Mouse (Mus musculus) kidney, postnatal 25 days (tissue): ENCODE results near the gene Gsdma3.
"Not testable (repeated sequence)": the region's sequence is repeated elsewhere in the genome, so short reads cannot be mapped to it uniquely, and the experiment has no call there.

ENCODE experiments used
- DNase-seq, 2 experiments: peaks; one replicate each; pipeline ENCODE4 v3.0.0; 2021; ENCODE audit warnings: mixed read lengths in 2 of 2

The Gsdma3 gene

DNA sequence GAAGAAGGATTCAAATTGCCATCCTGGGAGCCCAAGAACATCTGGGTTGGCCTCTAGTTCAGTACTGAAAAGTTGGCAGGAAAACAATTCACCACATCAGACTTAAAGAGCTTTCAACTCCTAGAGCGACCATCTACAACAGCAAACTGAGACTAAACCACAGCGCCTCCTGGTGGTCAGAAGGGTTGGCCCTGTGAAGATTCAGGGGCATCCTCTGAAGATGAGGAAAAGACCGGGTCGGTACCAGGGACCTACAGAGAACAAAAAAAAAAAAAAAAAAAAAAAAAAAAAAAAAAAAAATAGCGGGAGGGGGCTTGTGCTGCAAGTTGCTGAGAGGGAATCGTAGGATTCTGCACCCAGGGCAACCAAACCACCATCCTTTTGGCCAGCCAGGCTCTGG is 28.8 kb upstream of the Gsdma3 start:
- peak; percentile 57 to 78 for DNase-seq

DNA sequence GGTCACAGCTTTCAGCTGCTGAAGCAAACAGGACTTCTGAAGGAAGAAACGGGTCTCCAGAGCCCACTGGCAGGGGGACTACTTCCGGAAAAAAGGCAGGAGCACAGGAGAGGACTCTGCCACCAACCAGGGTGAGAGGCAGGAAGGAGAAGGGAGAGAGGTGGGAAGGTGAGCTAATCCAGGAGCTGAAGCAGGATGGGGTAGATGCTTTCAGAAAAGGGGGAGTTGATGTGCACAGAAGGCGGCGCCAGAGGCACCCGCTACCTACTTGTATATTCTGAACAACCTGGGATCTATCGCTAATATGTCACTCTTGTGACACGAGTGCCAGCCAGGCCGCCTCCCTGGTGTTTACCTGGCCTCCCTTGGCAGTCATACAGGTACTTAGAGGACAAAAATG is 28.2 kb upstream of the Gsdma3 start, which contains the start of gene Lrrc3c:
Gene Lrrc3c (plus strand): TSS at position 301 of the 400 bp plus-strand sequence.
- no peak for DNase-seq

- no peak for DNase-seq
Measured at GRCm38 (mm10) chr11:98598851-98599290, 27.3 kb upstream of the Gsdma3 start.

DNA sequence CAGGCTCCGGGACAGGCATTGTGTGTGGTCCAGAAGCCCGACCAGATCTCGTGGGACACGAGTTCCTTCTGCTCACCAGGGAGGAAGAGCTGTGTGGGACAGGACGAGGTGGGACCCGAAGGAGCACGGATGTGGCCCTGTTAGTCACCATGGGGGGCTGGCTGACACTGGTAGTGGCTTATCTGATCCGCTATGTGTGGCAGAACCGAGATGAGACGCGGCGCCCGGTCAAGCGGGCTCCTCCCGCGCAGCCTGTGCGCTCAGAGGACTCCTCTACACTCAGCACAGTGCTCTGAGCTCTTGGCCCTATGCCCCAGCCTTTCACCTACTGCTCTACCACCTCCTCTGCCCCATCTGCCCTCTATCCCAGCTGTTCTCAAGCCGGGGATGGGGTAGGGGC is 26.9 kb upstream of the Gsdma3 start:
- DNase-seq = no peak

GRCm38 (mm10) chr11:98602090-98602690 is 24.0 kb upstream of the Gsdma3 start:
- peak in 1 of 2 experiments; percentile 27 for DNase-seq

DNA sequence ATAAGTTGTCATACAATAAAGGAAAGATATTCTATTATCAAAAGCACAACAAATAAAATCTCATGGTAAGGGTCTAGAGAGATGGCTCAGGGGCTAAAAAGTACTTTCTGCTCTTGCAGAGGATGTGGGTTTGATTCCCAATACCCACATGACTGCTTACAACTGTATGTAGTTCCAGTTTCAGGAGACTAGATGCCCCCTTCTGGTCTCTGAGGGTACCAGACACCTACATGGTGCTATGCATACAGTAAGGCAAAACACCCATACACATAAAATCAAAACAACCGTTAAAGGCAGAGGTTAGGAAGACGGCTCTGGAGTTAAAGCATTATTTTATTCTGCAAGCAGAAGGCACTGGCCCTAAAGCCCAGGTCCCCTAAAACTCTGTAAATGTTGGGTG is 22.2 kb upstream of the Gsdma3 start:
- no peak for DNase-seq

DNA sequence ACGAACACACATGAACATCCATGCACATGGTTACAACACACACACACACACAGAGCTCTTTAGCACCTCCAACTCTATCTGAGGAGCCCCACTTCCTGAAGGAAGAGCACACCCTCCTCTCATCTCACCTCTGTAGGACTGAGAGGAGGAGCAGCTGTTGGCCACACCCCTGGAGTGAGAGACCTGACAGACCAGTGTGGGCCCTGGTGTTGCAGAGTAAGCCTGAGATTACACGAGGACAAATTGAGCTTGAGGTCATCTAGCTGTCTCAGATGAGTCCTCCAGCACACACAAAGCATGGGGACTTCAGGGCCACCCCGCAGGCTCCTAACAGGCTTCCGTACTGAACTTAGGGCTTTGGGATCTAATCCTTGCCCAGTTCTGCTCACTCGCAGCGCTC is 21.2 kb upstream of the Gsdma3 start:
- DNase-seq = not testable (repeated sequence)

DNA sequence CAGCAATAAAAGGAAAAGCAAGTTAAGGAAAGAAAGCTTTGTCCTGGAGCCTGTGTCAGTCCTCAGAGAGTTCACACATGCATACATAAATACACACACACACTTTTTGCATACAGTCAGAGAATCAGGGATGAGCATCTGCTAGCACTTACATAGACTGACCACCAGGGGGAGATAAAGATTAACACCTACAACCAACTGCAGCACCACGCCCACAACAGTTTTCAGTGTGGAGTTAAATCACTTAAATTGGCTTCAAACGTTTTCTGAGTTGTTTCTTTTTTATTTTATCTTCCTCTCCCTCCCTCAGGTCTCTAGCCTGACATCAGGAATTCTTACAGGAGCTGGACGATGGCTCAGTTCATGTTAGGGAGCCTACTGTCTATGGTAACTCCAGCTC is 19.4 kb upstream of the Gsdma3 start:
- DNase-seq = peak in 1 of 2 experiments; percentile 50

DNA sequence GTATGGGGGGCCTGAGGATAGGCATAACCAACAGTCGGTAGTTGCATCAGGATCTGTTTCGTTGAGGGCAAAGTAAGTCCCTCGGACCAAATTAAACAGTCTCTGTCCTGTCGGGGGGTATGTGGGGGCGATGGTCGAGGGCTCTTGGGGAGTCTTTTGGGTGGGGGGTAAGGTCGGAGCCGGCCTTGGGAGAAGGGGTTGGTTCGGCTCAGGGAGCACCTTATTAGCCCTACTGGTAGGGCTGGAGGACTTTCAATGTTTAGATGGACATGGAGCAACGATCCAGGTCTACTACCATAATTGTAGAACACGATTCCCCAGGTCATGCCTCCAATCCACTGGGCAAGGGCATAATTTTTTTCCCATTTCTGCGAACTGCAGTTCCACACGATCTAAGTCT is 5.4 kb upstream of the Gsdma3 start:
- DNase-seq = no peak

- DNase-seq = not testable (repeated sequence)
Measured at GRCm38 (mm10) chr11:98623981-98624380, 2.2 kb upstream of the Gsdma3 start.

- DNase-seq = not testable (repeated sequence)
Measured at GRCm38 (mm10) chr11:98624381-98624780, 1.8 kb upstream of the Gsdma3 start.

DNA sequence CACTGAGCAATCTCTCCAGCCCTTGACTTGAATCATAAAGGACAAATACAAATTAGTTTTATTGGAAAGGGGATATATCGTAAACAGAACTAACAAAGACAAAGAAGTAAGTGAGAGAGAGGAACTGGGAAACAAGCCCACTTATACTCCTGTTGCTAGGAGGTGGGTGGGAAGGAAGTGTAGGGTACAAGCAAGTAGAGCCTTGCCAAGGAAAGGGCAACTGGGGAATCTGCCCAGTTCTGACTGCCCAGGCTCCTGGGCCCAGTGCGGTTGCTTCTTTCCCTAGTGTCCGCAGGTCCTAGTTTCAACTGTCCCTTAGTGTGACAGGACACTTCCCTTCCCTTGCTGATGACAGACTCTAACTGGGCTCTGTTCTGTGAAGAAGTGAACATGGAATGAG is 2.5 kb downstream of the Gsdma3 start:
- DNase-seq = no peak

- no peak for DNase-seq
Measured at GRCm38 (mm10) chr11:98630646-98631045, 4.5 kb downstream of the Gsdma3 start.

DNA sequence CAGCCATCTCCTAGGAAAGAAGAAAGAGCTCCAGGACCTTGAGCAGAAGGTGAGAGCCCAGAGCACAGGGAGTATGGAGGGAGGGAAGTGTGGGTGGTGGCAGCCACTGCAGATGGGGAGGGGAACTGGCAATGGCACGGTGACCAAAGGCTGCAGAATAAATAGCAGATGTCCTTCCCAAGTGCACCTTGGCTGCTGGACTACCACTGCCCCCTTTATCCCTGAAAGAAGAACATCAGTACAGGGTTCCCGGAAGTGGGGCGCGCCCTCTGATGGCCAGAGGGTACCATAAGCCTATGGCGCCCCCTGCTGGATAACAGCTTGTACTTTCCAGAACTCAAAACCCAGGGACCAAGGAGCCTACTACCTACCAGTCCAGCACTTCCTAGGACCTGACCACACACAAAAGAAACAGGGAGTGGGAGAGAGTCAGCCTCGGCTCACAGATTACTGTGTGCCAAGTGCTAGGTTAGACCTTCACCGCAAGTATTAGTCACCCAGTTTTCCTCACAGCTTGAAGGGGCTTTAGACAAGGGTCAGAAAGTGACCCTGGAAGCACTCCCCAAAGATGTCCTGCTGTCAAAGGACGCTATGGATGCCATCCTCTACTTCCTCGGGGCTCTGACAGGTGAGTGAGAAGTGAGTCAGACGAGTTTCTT is 9.3 kb downstream of the Gsdma3 start:
- peak; percentile 28 to 37 for DNase-seq

DNA sequence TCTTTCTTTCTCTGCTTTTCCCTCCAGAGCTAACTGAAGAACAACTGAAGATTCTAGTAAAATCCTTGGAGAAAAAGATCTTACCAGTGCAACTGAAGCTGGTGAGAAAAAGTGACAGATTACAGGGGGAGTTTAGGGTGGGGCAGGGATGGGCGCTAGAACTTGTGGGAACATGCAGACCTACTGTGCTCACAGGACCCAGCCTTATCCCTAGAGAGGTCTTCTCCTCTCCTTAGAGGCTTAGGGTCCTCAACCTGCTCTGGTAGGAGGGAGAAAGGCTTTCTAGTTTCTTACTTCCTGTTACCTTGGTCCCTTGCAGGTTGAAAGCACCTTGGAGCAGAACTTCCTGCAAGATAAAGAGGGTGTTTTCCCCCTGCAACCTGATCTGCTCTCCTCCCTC is 11.3 kb downstream of the Gsdma3 start:
- DNase-seq = no peak

GRCm38 (mm10) chr11:98640091-98640490 is 13.9 kb downstream of the Gsdma3 start:
- no peak for DNase-seq

DNA sequence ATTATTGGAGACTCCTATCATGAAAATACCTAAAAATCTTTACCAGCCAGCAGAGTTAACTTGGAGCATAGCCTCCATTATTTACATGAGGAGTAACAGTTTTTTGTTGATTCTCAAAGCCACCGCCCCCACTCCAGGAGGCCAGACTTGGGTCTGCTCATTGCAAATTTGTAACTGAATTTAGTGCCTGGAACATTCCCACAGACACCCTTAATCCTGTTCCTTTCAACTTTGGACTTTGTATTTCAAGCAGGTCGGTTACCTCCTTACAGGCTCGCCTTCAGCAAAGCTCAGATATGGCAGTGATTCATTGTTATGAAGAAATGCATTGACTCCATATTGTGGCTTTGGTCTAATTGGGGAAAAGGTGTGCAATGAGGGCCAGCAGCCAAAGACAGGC is 18.6 kb downstream of the Gsdma3 start:
- DNase-seq = peak; percentile 20 to 52

DNA sequence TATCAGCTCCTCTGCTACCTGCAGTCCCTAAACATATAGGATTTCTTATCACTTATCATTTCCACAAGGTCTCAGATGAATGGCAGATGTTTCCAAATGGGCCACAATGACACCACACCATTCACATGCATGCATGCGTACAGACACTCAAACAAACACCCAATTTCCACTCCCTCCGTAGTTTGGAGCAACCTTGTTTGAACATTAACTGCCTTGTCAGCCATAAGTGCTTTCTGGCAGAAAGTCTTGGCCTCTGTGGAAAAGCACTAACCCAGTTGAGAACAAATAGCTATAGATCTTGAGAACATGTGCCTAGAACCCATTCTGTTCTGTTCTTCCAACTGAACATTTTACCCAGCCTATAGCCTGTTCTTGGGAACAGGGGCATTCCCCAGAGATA is 19.8 kb downstream of the Gsdma3 start:
- DNase-seq = peak in 1 of 2 experiments; percentile 14

GRCm38 (mm10) chr11:98646459-98646858 is 20.3 kb downstream of the Gsdma3 start, which contains the start of gene Gsdma2:
Gene Gsdma2, plus strand, starts transcription at chr11:98646759.
- no peak for DNase-seq

- DNase-seq = peak; percentile 66 to 75
Measured at GRCm38 (mm10) chr11:98655076-98655475, 28.9 kb downstream of the Gsdma3 start.

GRCm38 (mm10) chr11:98660517-98660916 is 34.4 kb downstream of the Gsdma3 start:
- peak; percentile 21 to 28 for DNase-seq

DNA sequence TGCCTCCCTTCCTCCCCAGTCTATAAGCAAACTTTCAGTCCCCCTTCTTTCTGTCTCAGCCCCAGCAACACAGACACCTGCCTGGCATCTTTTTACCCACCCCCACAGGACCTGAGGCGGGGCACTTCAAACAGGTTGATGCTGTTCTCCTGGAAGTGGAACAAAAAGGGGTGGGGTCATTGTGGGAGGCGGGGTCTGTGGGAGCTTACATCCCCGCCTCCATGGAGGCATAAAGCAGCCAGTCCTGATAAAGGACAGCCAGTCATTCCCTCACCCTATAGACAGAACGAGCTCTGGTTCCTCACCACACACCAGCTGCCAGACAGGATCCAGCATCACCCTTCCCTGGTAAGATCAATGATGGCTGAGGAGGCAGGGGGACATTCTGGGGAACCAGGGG is 37.9 kb downstream of the Gsdma3 start, which contains the start of gene Gsdma:
Gene Gsdma (plus strand): TSS at position 261 of the 400 bp plus-strand sequence.
- peak in 1 of 2 experiments; percentile 31 for DNase-seq

- no peak for DNase-seq
Measured at GRCm38 (mm10) chr11:98668984-98669383, 42.8 kb downstream of the Gsdma3 start.

GRCm38 (mm10) chr11:98671284-98671815 is 45.2 kb downstream of the Gsdma3 start:
- no peak for DNase-seq
